Mouse (Mus musculus): ENCODE measurements around the gene Tmem94. TPM values are rescaled to one million over a fixed set of nuclear protein-coding genes. Genes with fewer than 3 reads are reported as not detected.

Gene Tmem94
- total RNA-seq, 1 experiment from 2014 or later: 114 TPM

GRCm38 (mm10) chr11:115766356-115766943, 1.2 kb downstream of the Tmem94 start:
- no peak for DNase-seq

DNA sequence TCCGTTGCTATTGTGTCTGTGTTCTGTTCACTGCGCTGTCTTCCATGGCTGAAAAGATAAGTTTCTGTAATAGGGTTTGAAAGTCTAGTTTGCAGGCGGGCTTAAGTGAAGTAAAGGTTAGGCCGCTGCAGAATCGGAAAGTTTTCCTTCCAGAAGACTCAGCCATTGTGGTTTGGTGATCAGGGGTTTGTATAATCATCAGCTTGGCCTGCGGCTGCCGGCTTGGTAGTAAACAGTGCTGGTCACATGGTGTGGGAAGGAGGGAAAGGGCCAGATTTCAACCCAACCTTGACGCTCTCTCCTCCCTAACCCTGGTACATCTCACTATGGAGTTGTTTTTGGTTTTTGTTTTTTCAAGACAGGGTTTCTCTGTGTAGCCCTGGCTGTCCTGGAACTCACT, 1.7 kb downstream of the Tmem94 start:
- DNase-seq: no peak

- no peak for DNase-seq
Observed at GRCm38 (mm10) chr11:115768896-115769295, 3.7 kb downstream of the Tmem94 start.

- DNase-seq: no peak
Observed at GRCm38 (mm10) chr11:115774653-115775052, 9.4 kb downstream of the Tmem94 start.

DNA sequence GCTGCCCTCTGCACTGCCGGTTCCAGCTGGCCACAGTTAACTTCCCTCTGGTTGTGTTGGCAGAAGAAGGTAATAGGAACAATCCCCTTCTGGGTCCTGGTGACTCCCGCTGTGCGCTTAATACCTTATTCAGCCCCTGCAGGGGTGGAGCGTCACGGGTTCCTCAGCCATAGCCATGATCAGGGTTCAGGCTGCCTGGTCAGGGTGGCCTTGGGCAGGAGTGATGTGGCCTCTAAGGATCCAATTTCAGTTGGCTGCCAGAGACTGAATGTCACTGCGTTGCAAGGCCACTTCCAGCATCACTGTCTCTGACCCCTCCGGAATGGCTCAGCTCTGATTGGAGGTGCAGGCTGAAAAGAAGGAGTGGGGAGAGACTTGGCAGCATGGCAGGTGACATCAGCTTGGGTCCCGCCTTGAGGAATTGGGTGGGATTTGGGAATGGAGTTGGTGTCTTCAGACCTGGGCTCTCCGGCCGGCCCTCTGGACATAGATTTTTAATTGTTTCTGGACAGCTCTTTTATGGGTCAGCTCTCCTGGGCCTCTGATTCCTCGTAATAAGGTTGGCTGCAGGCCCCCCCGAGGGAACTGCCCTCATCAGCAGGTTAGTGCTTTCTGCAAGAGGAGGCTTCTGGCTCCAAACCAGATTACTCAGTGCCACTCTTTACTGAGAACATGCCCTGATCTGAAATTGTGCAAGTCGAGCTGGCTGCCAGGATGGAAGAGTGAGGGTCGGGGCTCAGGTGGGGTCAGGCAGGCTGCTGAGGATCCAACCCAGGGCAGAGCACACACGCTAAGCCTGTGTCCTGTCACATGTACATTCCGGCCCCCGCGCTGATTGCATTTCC, 10.8 kb downstream of the Tmem94 start:
- DNase-seq: peak; percentile 75

DNA sequence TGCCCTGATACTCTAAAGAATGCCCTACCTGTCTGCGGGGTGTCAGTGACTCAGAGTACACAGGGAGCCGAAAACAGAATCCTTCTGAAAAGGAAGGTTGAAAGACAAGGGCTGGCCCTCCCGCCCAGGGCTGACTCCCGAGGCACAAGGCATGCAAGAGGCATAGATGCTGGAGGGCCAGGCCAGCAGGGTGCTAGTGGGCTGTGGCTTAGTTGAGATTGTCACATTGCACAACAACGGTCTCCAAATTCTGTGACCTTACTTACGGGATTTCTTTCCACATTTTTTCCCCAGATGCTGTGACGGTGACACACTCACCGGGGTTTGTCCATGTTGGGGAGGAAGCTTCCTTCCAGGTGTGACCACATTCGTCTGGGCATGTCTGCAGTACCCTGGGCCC, 11.7 kb downstream of the Tmem94 start:
- DNase-seq: no peak

- no peak for DNase-seq
Observed at GRCm38 (mm10) chr11:115777487-115778335, 12.5 kb downstream of the Tmem94 start.

DNA sequence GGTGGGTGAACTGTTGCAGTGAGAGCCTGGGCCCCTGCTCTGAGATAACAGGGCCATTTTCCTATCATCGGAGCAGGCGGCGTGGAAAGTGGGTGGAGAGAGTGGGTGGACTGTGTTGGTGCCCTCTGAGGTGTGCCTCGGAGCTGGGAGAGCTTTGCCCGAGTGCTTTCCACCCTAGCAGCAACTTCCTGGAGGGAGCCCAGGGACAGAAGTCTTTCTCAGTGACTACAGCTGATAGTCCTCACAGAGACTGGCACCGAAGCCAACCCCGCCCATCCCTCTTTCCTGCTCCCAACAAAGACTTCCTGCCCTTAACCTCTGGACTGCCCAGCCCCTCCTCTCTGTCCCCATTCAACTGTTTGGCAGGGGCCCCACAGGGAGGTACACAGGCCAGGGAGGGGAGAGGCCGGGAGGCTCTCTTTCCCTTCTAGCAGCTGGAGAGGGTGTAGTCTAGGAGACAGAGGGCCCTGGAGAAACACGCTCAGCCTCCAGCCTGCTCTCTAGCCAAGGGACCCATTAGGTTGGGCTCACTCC, 13.9 kb downstream of the Tmem94 start:
- DNase-seq: peak; percentile 84

- DNase-seq: no peak
Observed at GRCm38 (mm10) chr11:115780141-115781070, 15.2 kb downstream of the Tmem94 start.

GRCm38 (mm10) chr11:115786473-115786872, 21.2 kb downstream of the Tmem94 start:
- no peak for DNase-seq

DNA sequence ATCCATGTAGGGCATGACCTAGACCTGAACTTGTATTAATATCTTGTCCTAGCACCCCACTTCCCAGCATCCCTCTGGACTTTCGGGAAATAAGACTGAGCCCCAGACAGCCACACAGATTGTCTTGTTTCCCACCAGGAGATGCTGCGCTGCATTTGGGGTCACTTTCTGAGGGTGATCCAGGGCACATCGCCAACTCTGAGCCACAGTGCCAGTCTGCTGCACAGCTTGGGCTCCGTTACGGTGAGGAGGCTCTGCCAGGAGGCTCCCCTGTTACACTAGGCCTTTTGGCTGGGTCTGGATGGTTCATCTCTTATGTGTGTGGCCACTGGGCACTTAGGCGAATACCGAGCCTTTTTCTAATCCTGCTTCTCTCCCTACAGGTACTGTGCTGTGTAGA, 24.6 kb downstream of the Tmem94 start:
- no peak for DNase-seq

- no peak for DNase-seq
Observed at GRCm38 (mm10) chr11:115791919-115792318, 26.7 kb downstream of the Tmem94 start.

DNA sequence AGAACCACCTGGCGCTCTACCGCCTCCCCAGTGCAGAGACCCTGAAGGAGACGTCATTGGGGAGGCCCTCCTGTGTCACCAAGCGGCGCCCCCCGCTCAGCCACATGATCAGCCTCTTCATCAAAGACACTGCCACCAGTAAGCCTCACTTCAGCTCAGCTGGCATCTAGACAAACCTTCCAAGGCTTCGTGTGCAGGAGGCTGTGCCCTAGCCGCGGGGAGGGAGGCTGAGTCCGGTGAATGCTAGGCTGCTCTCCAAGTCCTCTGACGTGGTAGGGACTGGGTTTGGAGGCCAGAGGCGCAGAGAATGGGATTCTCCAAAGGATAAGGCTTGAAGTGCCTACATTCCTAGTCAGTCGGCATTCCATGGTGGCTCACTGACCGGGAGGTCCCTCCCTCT, 27.1 kb downstream of the Tmem94 start:
- peak; percentile 69 for DNase-seq

DNA sequence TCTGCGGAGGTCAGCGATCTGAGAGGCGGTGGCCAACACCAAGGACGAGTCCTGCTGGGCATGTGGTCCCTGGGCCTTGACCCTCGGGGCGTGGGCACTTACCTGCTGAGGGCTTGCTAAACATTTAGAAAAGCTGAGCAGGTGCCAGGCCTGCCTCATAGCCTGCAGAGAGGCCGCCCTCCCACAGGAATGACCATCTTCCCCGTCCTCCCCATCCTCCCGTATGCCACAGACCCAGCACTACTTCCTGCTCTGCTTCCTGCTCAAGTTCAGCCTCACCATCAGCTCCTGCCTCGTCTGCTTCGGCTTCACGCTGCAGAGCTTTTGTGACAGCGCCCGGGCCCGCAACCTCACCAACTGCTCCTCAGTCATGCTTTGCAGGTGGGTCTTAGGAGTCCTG, 31.7 kb downstream of the Tmem94 start:
- DNase-seq: no peak

DNA sequence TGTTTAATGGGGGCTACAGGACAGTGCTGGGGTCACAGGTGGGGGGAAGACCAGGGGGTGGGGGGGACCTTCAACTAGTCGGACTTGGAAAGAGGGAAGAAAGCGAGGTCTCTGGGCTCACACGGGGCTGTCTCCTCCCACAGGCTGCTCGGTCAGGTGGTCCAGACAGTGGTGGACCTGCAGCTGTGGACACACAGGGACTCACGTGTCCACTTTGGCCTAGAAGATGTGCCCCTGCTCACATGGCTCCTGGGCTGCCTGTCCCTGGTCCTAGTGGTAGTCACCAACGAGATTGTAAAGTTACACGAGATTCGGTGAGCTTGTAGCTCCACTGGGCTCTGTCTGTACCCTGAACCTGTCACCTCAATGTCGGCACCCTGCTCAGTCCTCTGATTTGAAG, 32.4 kb downstream of the Tmem94 start:
- no peak for DNase-seq

GRCm38 (mm10) chr11:115800981-115801380, 35.7 kb downstream of the Tmem94 start:
- DNase-seq: no peak

- DNase-seq: no peak
Observed at GRCm38 (mm10) chr11:115803072-115803709, 38.0 kb downstream of the Tmem94 start.

DNA sequence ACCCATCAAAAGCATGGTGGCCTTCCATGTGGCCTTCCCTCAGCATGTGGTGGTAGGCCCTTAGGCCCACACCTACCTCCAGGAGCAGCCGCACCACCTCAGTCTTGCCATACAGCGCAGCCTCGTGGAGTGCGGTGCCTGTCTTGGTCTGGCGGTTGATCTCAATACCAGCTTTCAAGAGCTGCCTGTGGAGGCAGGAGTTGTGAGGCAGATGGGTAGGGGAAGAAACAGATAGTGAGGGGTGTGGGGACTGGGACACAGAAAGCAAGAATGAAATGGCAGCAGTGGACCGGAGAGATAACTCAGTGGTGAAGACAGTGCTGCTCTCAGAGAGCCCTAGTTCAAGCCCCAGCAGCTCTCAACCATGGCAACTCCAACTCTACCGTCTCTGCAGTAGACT, 39.8 kb downstream of the Tmem94 start:
- DNase-seq: no peak

DNA sequence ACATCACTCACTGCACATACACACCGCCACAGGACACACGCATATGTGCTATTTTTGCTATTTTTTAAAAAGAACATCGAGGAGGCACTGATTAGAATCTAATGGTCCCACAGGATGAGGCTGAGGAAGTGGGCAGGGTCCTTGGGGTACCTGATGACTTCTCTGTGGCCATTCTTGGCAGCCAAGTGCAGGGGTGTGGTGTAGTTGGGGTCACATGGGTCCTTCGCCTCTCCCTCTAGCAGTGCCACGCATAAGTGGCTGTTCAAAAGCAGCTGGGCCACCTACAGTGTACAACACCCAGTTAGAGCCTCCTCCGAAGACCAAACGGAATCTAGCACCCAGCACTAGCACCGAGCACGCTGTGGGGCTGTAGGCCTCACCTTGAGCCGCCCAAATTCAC, 40.9 kb downstream of the Tmem94 start:
- DNase-seq: no peak

- no peak for DNase-seq
Observed at GRCm38 (mm10) chr11:115807306-115807705, 42.1 kb downstream of the Tmem94 start.

GRCm38 (mm10) chr11:115807971-115808370, 42.7 kb downstream of the Tmem94 start:
- no peak for DNase-seq

Measured in adrenal gland, postnatal 25 days (tissue).